Mouse (Mus musculus): Measurements from ENCODE around the gene Trim68. TPM values are rescaled to one million over a fixed set of nuclear protein-coding genes. Genes with fewer than 3 reads are reported as not detected.
"Not testable (repeated sequence)": the region's sequence is repeated elsewhere in the genome, so short reads cannot be mapped to it uniquely, and the experiment has no call there.

The Trim68 gene
- polyA plus RNA-seq, 1 experiment from 2014 or later = 3.6 TPM

DNA sequence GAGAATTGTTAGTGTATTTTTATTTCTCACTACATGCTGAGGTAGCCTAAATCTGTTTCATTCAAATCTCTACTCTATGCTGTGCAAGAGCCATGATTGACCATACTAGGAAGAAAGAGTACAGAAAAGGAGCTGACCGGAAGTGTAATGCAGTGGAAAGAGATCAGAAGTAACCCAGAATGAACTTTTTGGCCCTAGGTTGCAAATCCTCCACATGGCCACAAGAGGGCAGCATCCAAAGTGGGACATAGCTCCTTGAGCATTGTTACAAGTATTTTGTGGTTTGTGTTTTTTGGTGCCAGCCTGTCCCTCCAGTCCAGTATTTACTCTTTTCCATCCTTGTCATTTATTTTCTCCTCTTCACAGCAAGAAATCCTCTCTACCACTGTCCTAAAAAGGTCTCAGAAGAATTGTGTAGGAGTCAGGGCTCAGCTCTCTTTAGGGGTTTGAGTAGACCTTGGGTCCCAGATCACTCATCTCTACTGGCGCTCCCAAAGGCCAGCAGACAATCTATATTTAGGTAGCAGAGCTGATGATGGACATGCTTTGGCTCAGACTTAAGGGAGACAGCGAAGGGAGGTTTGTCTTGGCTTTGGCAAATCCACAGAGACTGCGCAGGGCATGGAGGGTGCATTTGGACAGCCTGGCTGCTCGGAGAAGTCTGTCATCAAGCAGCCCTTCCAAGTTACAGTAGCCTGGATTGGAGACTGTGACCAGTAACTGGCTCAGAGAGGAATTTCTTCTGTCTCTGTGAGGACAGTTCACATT, 8.4 kb upstream of the Trim68 start, which contains the start of gene Olfr557:
Gene Olfr557, plus strand, starts transcription at position 553 of the 768 bp plus-strand sequence.
- H3K9ac ChIP-seq (ENCODE audit: low read depth, low read length) = no peak within 1 kb of the TSS
- H3K4me3 ChIP-seq (ENCODE audit: low read depth, low read length) = no peak within 1 kb of the TSS
- no peaks in the 10 kb centered on the region for H3K27me3 ChIP-seq (replicated peaks; ENCODE audit: control insufficient read depth, insufficient read depth, low read length)
- H3K9me3 ChIP-seq (ENCODE audit: control insufficient read depth) = no peaks in the 10 kb centered on the region
- no peak within 1 kb of the TSS for H3K27ac ChIP-seq (ENCODE audit: low read depth, low read length)
- H3K4me2 ChIP-seq (replicated peaks; ENCODE audit: low read depth) = no peak within 1 kb of the TSS
- no peaks in the 10 kb centered on the region for H3K4me1 ChIP-seq (replicated peaks; ENCODE audit: control insufficient read depth, insufficient read depth, low read length)
- peak; percentile 87 for TF ChIP-seq CTCF (IDR thresholded peaks at IDR 0.05; ENCODE audit: low read depth)
- no peaks in the 10 kb centered on the region for H3K36me3 ChIP-seq (ENCODE audit: control insufficient read depth, insufficient read depth)
- ATAC-seq = no peak
- 84% methylated on average over 5 of the region's 5 CpGs for WGBS

DNA sequence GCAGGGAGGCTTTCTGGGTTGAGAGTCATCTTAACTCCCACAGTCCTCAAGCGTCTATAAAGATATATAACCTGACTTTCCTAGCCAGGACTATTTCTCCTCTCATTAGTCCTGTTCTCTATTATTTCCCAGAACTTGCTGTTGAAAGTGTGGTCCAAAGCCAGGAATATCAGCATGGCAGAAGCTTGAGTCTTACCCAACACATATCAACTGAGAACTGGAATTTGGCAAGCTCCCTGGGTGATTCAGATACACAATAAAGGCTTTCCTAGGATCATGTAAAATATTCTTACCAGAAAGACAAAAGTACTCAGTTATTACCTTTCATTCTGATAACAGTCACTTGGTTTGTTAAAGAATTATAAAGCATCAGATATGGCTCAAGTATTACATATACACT, 5.2 kb downstream of the Trim68 start:
- Histone ChIP-seq H3K4me3 (ENCODE audit: low read depth, low read length) (no peak overlapping the region), H3K27ac (ENCODE audit: low read depth, low read length) (no peak overlapping the region), H3K4me1 (replicated peaks; ENCODE audit: control insufficient read depth, insufficient read depth, low read length) (no peaks in the 10 kb centered on the region), H3K9me3 (ENCODE audit: control insufficient read depth) (no peaks in the 10 kb centered on the region), H3K4me2 (replicated peaks; ENCODE audit: low read depth) (no peak overlapping the region), H3K36me3 (ENCODE audit: control insufficient read depth, insufficient read depth) (no peaks in the 10 kb centered on the region; the same call in 1 of the 2 replicates), H3K9ac (ENCODE audit: low read depth, low read length) (no peak overlapping the region), H3K27me3 (replicated peaks; ENCODE audit: control insufficient read depth, insufficient read depth, low read length) (no peaks in the 10 kb centered on the region)
- WGBS = 83% methylated on average over 1 of the region's 1 CpGs
- TF ChIP-seq CTCF (IDR thresholded peaks at IDR 0.05; ENCODE audit: low read depth) = no peak
- no peak for ATAC-seq

DNA sequence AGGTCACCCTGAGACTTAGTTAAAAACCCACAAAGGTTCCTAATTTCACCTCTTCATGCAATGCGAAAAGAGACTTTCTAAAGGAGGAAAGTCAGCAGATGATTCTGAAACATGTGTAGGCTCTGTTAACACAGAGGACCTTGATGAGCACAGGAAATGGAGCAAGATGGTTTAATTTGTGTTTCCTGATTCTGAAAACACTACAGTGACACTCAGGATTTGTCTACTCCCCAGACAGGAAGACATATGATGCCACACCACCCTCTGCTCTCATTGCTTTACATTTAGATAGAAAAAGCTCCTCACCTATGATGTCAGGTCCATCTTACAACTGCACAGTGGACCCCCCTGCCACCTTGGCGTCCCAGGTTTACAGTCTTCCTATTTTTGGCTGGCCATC, 10.9 kb downstream of the Trim68 start:
- TF ChIP-seq CTCF (IDR thresholded peaks at IDR 0.05; ENCODE audit: low read depth) = no peak
- no peaks in the 10 kb centered on the region for H3K9me3 ChIP-seq (ENCODE audit: control insufficient read depth)
- H3K4me1 ChIP-seq (replicated peaks; ENCODE audit: control insufficient read depth, insufficient read depth, low read length) = no peaks in the 10 kb centered on the region
- no peaks in the 10 kb centered on the region; the same call in 1 of the 2 replicates for H3K36me3 ChIP-seq (ENCODE audit: control insufficient read depth, insufficient read depth)
- 86% methylated on average over 2 of the region's 2 CpGs for WGBS
- no peak overlapping the region for H3K4me2 ChIP-seq (replicated peaks; ENCODE audit: low read depth)
- no peak for ATAC-seq
- H3K27me3 ChIP-seq (replicated peaks; ENCODE audit: control insufficient read depth, insufficient read depth, low read length) = no peaks in the 10 kb centered on the region
- H3K9ac ChIP-seq (ENCODE audit: low read depth, low read length) = no peak overlapping the region
- H3K4me3 ChIP-seq (ENCODE audit: low read depth, low read length) = no peak overlapping the region
- no peak overlapping the region for H3K27ac ChIP-seq (ENCODE audit: low read depth, low read length)

DNA sequence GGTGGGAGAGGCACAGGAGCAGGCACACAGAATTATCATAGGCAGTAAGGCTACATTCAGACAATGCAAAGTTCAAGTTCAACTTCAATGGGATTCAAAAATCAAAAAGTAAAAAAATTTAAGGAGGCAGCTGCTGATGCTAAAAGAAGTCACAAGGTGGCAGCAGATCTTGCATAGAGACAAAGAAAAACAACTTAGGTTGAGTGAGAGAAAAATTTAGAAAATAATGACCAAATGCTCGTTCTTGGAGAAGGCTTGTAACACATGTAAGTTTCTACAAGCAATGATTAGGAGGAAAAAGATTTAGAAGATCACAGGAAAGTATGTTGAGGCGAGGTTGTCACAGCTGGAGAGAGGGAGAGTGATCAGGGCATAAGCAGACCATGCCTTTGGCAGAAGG, 21.7 kb downstream of the Trim68 start:
- H3K36me3 ChIP-seq (ENCODE audit: control insufficient read depth, insufficient read depth) = no peaks in the 10 kb centered on the region
- no peaks in the 10 kb centered on the region for H3K27me3 ChIP-seq (replicated peaks; ENCODE audit: control insufficient read depth, insufficient read depth, low read length)
- no peak overlapping the region for H3K9ac ChIP-seq (ENCODE audit: low read depth, low read length)
- no peaks in the 10 kb centered on the region for H3K4me1 ChIP-seq (replicated peaks; ENCODE audit: control insufficient read depth, insufficient read depth, low read length)
- TF ChIP-seq CTCF (IDR thresholded peaks at IDR 0.05; ENCODE audit: low read depth) = peak; percentile 68
- no peak for ATAC-seq
- H3K4me2 ChIP-seq (replicated peaks; ENCODE audit: low read depth) = no peak overlapping the region
- 26% methylated on average over 2 of the region's 2 CpGs for WGBS
- no peak overlapping the region for H3K27ac ChIP-seq (ENCODE audit: low read depth, low read length)
- H3K4me3 ChIP-seq (ENCODE audit: low read depth, low read length) = no peak overlapping the region
- H3K9me3 ChIP-seq (ENCODE audit: control insufficient read depth) = no peaks in the 10 kb centered on the region

DNA sequence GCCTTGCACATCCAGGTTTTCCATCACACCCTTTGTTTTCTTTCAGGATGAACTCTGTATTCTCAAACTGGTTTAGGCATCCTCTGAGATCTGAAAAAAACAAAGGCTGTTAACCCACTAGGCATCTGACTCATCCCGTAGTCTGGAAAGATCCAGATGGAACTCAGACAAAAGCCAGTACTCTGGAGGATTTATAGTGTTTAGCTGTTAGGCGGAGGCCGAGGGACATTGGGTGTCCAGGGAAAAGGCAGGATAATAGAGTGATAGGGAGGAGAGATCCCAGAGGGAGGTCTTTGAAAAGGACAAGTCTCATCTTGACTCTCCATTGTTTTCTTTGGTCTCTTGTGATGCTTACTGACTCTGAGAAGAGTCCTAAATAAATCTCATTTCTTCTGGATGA, 22.5 kb downstream of the Trim68 start, which contains the start of gene Olfr556:
Gene Olfr556, plus strand, starts transcription at position 301 of the 400 bp plus-strand sequence.
- WGBS = 49% methylated on average over 3 of the region's 3 CpGs
- Histone ChIP-seq H3K4me3 (ENCODE audit: low read depth, low read length) (no peak within 1 kb of the TSS), H3K4me1 (replicated peaks; ENCODE audit: control insufficient read depth, insufficient read depth, low read length) (no peaks in the 10 kb centered on the region), H3K27ac (ENCODE audit: low read depth, low read length) (no peak within 1 kb of the TSS), H3K4me2 (replicated peaks; ENCODE audit: low read depth) (no peak within 1 kb of the TSS), H3K9me3 (ENCODE audit: control insufficient read depth) (no peaks in the 10 kb centered on the region), H3K27me3 (replicated peaks; ENCODE audit: control insufficient read depth, insufficient read depth, low read length) (no peaks in the 10 kb centered on the region), H3K9ac (ENCODE audit: low read depth, low read length) (no peak within 1 kb of the TSS), H3K36me3 (ENCODE audit: control insufficient read depth, insufficient read depth) (no peaks in the 10 kb centered on the region)
- TF ChIP-seq CTCF (IDR thresholded peaks at IDR 0.05; ENCODE audit: low read depth) = no peak
- ATAC-seq = no peak

DNA sequence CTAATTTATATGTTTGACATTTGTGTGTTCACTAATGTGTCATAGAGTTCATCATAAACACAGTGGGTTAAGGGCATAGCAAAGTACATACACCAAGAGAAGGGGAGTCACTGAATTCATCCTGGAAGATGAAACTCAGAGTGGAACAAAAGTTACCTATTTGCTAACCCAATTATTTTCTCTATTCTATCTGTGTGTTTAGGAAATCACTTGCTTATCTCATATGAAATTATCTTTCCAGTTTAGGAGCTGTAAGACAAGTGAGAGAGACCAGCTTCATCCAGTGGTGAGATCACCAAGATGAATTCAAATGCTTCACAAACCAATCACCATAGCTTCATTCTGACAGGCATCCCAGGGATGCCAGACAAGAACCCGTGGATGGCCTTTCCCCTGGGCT, 28.6 kb downstream of the Trim68 start, which contains the start of gene Olfr555:
Gene Olfr555, plus strand, starts transcription at position 301 of the 400 bp plus-strand sequence.
- Histone ChIP-seq H3K9me3 (ENCODE audit: control insufficient read depth) (no peaks in the 10 kb centered on the region), H3K4me2 (replicated peaks; ENCODE audit: low read depth) (no peak within 1 kb of the TSS), H3K36me3 (ENCODE audit: control insufficient read depth, insufficient read depth) (no peaks in the 10 kb centered on the region), H3K4me1 (replicated peaks; ENCODE audit: control insufficient read depth, insufficient read depth, low read length) (no peaks in the 10 kb centered on the region), H3K27ac (ENCODE audit: low read depth, low read length) (no peak within 1 kb of the TSS), H3K9ac (ENCODE audit: low read depth, low read length) (no peak within 1 kb of the TSS), H3K27me3 (replicated peaks; ENCODE audit: control insufficient read depth, insufficient read depth, low read length) (no peaks in the 10 kb centered on the region), H3K4me3 (ENCODE audit: low read depth, low read length) (no peak within 1 kb of the TSS)
- ATAC-seq = no peak
- no peak for TF ChIP-seq CTCF (IDR thresholded peaks at IDR 0.05; ENCODE audit: low read depth)
- 70% methylated on average over 1 of the region's 1 CpGs for WGBS

DNA sequence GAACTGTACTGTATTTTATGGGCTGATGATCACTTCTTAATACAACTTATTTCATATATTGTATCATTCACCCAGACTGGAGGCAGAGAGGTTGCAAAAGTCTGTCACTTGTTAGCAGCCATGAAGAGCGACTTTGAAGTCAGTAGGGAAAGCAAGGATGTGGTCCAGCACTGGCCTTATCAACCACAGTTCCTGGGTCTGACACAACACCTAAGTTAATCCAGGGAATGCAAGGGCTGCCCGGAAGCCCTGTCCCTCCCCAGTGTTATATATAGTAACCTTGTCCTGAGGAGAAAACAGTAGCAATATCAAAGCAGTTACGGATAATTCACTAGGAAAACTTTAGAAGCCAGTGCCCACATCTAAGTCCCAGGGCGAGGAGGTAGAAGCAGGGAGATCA, 42.2 kb downstream of the Trim68 start:
- not testable (repeated sequence) for H3K4me2 ChIP-seq (replicated peaks; ENCODE audit: low read depth); H3K4me1 ChIP-seq (replicated peaks; ENCODE audit: control insufficient read depth, insufficient read depth, low read length); ATAC-seq; H3K9ac ChIP-seq (ENCODE audit: low read depth, low read length); H3K36me3 ChIP-seq (ENCODE audit: control insufficient read depth, insufficient read depth); H3K27ac ChIP-seq (ENCODE audit: low read depth, low read length); H3K4me3 ChIP-seq (ENCODE audit: low read depth, low read length); H3K27me3 ChIP-seq (replicated peaks; ENCODE audit: control insufficient read depth, insufficient read depth, low read length); H3K9me3 ChIP-seq (ENCODE audit: control insufficient read depth)
- WGBS = 78% methylated on average over 3 of the region's 4 CpGs

Measured in intestine, postnatal 0 days (tissue).